Mouse (Mus musculus) midbrain, embryonic 12.5 days (tissue): ENCODE data around the gene Cmtm2b. TPM values are rescaled to one million over a fixed set of nuclear protein-coding genes. Genes with fewer than 3 reads are reported as not detected.

Experiments used
- ATAC-seq: fragments of 200-750 bp; cut with Nextera tagmentation; 2 replicates; pipeline ENCODE4 v1.8.0; 2017; ENCODE audit warnings: low read depth, moderate TSS enrichment, moderate library complexity; ENCODE audit not compliant: low FRiP score
- H3K27ac ChIP-seq: fragments of 300-500 bp; sonication (generic); replicated peaks from 2 replicates; pipeline ENCODE4 v1.5.1; 2016; ENCODE audit warnings: mild to moderate bottlenecking
- H3K27me3 ChIP-seq: fragments of 300-500 bp; sonication (generic); 2 replicates; pipeline ENCODE4 v1.6.1; 2016; ENCODE audit warnings: mild to moderate bottlenecking
- H3K36me3 ChIP-seq: fragments of 300-500 bp; sonication (generic); 2 replicates; pipeline ENCODE4 v1.6.1; 2016
- H3K4me1 ChIP-seq: fragments of 300-500 bp; sonication (generic); 2 replicates; pipeline ENCODE4 v1.6.1; 2016
- H3K4me2 ChIP-seq: fragments of 300-500 bp; sonication (generic); replicated peaks from 2 replicates; pipeline ENCODE4 v1.6.1; 2016; ENCODE audit warnings: mild to moderate bottlenecking, moderate library complexity
- H3K4me3 ChIP-seq: fragments of 300-500 bp; sonication (generic); 2 replicates; pipeline ENCODE4 v1.5.1; 2016; ENCODE audit warnings: mild to moderate bottlenecking
- H3K9ac ChIP-seq: fragments of 300-500 bp; sonication (generic); replicated peaks from 2 replicates; pipeline ENCODE4 v1.6.1; 2016; ENCODE audit warnings: mild to moderate bottlenecking, moderate library complexity
- H3K9me3 ChIP-seq: fragments of 300-500 bp; sonication (generic); 2 replicates; pipeline ENCODE4 v1.6.1; 2016; ENCODE audit warnings: mild to moderate bottlenecking
- WGBS: fragments of 180-500 bp; shearing (Covaris S2); methylation state at CpG from one replicate; pipeline ENCODE4 v1.1.7; 2016; 5-methylcytosine and 5-hydroxymethylcytosine counted together
- polyA plus RNA-seq: library from polyadenylated mRNA; unstranded; fragments of >200 nt; fragmentation: Nextera tagmentation; extraction: Ambion mirVana; gene quantifications from 2 replicates; pipeline ENCODE4 v1.2.1, GENCODE M21; 2016

Gene Cmtm2b
- polyA plus RNA-seq, 1 experiment from 2014 or later = not detected

- Histone ChIP-seq H3K9ac (no peak overlapping the region), H3K4me1 (peaks cover under 1% of the 10 kb centered on the region; the same call in 1 of the 2 replicates), H3K36me3 (no peaks in the 10 kb centered on the region), H3K4me3 (no peak overlapping the region), H3K27me3 (no peaks in the 10 kb centered on the region), H3K9me3 (no peaks in the 10 kb centered on the region), H3K4me2 (no peak overlapping the region), H3K27ac (no peak overlapping the region)
- 52% methylated on average over 12 of the region's 12 CpGs for WGBS
- ATAC-seq = no peak
These were observed 24.7 kb downstream of the Cmtm2b start for GRCm38 (mm10) chr8:104346706-104347105.

GRCm38 (mm10) chr8:104348971-104349370 is 26.9 kb downstream of the Cmtm2b start:
- Histone ChIP-seq H3K9ac (no peak overlapping the region), H3K4me3 (no peak overlapping the region), H3K36me3 (no peaks in the 10 kb centered on the region; the same call in 1 of the 2 replicates), H3K4me1 (peaks cover 4% of the 10 kb centered on the region; the same call in 1 of the 2 replicates), H3K27ac (no peak overlapping the region), H3K9me3 (no peaks in the 10 kb centered on the region), H3K27me3 (no peaks in the 10 kb centered on the region), H3K4me2 (no peak overlapping the region)
- ATAC-seq = no peak
- 90% methylated on average over 5 of the region's 5 CpGs for WGBS

GRCm38 (mm10) chr8:104350047-104350446 is 28.0 kb downstream of the Cmtm2b start:
- Histone ChIP-seq H3K36me3 (peaks cover 2% of the 10 kb centered on the region; the same call in 1 of the 2 replicates), H3K27ac (no peak overlapping the region), H3K4me3 (no peak overlapping the region), H3K27me3 (no peaks in the 10 kb centered on the region), H3K4me2 (no peak overlapping the region), H3K4me1 (peaks cover 4% of the 10 kb centered on the region; the same call in 1 of the 2 replicates), H3K9me3 (no peaks in the 10 kb centered on the region), H3K9ac (no peak overlapping the region)
- ATAC-seq = no peak; the same call in 1 of the 2 replicates
- WGBS = 90% methylated on average over 13 of the region's 13 CpGs

- no peak overlapping the region for H3K4me3 ChIP-seq
- 65% methylated on average over 5 of the region's 5 CpGs for WGBS
- H3K36me3 ChIP-seq = peaks cover 9% of the 10 kb centered on the region
- H3K27me3 ChIP-seq = no peaks in the 10 kb centered on the region
- H3K9me3 ChIP-seq = no peaks in the 10 kb centered on the region
- H3K4me1 ChIP-seq = peaks cover 4% of the 10 kb centered on the region; the same call in 1 of the 2 replicates
- ATAC-seq = peak; percentile 80
- H3K27ac ChIP-seq = no peak overlapping the region
- no peak overlapping the region for H3K9ac ChIP-seq
- H3K4me2 ChIP-seq = no peak overlapping the region
These were observed 31.2 kb downstream of the Cmtm2b start for GRCm38 (mm10) chr8:104353186-104353585.

- no peak for ATAC-seq
- Histone ChIP-seq H3K27me3 (0 out of 2 replicates have a peak, but pooled peaks cover under 1% of the 10 kb centered on the region), H3K4me1 (peaks cover 5% of the 10 kb centered on the region), H3K4me3 (no peak overlapping the region), H3K27ac (no peak overlapping the region), H3K36me3 (peaks cover 9% of the 10 kb centered on the region), H3K9me3 (no peaks in the 10 kb centered on the region), H3K4me2 (no peak overlapping the region), H3K9ac (no peak overlapping the region)
- WGBS = 91% methylated on average over 10 of the region's 10 CpGs
These were observed 32.5 kb downstream of the Cmtm2b start for GRCm38 (mm10) chr8:104354504-104354903.

DNA sequence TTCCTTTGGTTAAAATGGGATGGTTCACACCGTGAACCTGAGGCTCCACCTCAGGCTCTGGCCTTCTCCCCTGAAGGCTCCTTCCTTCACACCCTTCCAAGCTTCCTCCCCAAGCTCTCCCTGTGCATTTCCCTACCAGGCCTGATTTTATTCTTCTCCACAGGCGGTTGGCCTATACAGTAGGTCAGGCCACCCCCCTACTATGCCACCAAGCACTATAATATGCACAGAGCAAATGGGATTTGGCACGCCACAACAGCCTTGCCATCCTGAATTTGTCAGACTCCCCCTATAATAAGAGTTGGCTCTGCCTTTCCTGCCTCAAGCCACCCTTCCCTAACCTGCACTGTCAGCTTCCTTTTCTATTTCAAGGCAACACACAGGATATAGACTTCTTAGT is 36.6 kb downstream of the Cmtm2b start:
- Histone ChIP-seq H3K4me2 (no peak overlapping the region), H3K36me3 (peaks cover 9% of the 10 kb centered on the region), H3K27ac (no peak overlapping the region), H3K27me3 (0 out of 2 replicates have a peak, but pooled peaks cover 4% of the 10 kb centered on the region), H3K9me3 (no peaks in the 10 kb centered on the region), H3K4me3 (no peak overlapping the region), H3K4me1 (peaks cover 8% of the 10 kb centered on the region), H3K9ac (no peak overlapping the region)
- WGBS = 70% methylated on average over 3 of the region's 3 CpGs
- no peak for ATAC-seq

GRCm38 (mm10) chr8:104359778-104360456 is 37.9 kb downstream of the Cmtm2b start:
- H3K36me3 ChIP-seq = peaks cover 9% of the 10 kb centered on the region
- H3K27ac ChIP-seq = no peak overlapping the region
- peaks cover 8% of the 10 kb centered on the region for H3K4me1 ChIP-seq
- no peak overlapping the region for H3K4me3 ChIP-seq
- H3K9ac ChIP-seq = no peak overlapping the region
- 0 out of 2 replicates have a peak, but pooled peaks cover 4% of the 10 kb centered on the region for H3K27me3 ChIP-seq
- no peak overlapping the region for H3K4me2 ChIP-seq
- ATAC-seq = no peak
- no peaks in the 10 kb centered on the region for H3K9me3 ChIP-seq
- WGBS = 58% methylated on average over 15 of the region's 15 CpGs

DNA sequence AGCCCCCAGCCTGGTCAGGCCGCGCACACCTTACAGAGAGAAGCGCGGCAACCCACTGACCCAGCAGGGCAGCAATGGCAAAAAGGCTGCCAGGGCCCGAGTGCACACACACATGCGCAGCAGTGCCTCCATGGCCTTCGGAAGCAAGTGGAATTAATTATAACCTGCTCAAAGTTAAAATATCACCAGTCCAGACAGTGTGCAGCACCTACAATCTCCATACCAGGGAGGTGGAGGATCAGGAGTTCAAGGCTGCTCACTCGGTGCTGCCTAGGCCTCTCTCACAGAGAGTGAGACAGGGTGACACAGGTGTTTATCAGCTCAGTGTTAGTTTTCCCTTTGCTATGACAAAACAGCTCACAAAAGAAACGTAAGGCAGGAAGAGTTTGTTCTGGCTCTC is 43.7 kb downstream of the Cmtm2b start:
- Histone ChIP-seq H3K9ac (no peak overlapping the region), H3K4me2 (no peak overlapping the region), H3K4me3 (no peak overlapping the region), H3K36me3 (no peaks in the 10 kb centered on the region), H3K27ac (no peak overlapping the region), H3K27me3 (no peaks in the 10 kb centered on the region), H3K4me1 (peaks cover 12% of the 10 kb centered on the region), H3K9me3 (no peaks in the 10 kb centered on the region)
- WGBS = 87% methylated on average over 9 of the region's 9 CpGs
- no peak for ATAC-seq

- no peak for ATAC-seq
- no peak overlapping the region for H3K4me3 ChIP-seq
- WGBS = 52% methylated on average over 5 of the region's 5 CpGs
These were observed 45.4 kb downstream of the Cmtm2b start for GRCm38 (mm10) chr8:104367398-104367797.

GRCm38 (mm10) chr8:104369591-104369990 is 47.6 kb downstream of the Cmtm2b start:
- Histone ChIP-seq H3K4me2 (no peak overlapping the region), H3K4me1 (peaks cover 12% of the 10 kb centered on the region), H3K9ac (no peak overlapping the region), H3K4me3 (no peak overlapping the region), H3K36me3 (no peaks in the 10 kb centered on the region), H3K27ac (no peak overlapping the region), H3K9me3 (no peaks in the 10 kb centered on the region), H3K27me3 (no peaks in the 10 kb centered on the region)
- WGBS = 88% methylated on average over 12 of the region's 12 CpGs
- ATAC-seq = no peak

More at GRCm38 (mm10) chr8:104367398-104367797, 45.4 kb downstream of the Cmtm2b start:
- no peaks in the 10 kb centered on the region for H3K27me3 ChIP-seq
- no peak overlapping the region for H3K9ac ChIP-seq
- no peaks in the 10 kb centered on the region for H3K36me3 ChIP-seq
- H3K4me1 ChIP-seq = peaks cover 12% of the 10 kb centered on the region
- H3K27ac ChIP-seq = no peak overlapping the region
- H3K4me2 ChIP-seq = no peak overlapping the region
- H3K9me3 ChIP-seq = no peaks in the 10 kb centered on the region

GRCm38 (mm10) chr8:104370071-104370470 is 48.0 kb downstream of the Cmtm2b start:
- no peak overlapping the region for H3K4me3 ChIP-seq
- H3K27ac ChIP-seq = no peak overlapping the region
- 83% methylated on average over 6 of the region's 6 CpGs for WGBS

GRCm38 (mm10) chr8:104371121-104371520 is 49.1 kb downstream of the Cmtm2b start:
- H3K4me2 ChIP-seq = no peak overlapping the region
- no peaks in the 10 kb centered on the region for H3K36me3 ChIP-seq
- ATAC-seq = no peak
- no peak overlapping the region for H3K9ac ChIP-seq
- WGBS = 85% methylated on average over 6 of the region's 6 CpGs
- no peak overlapping the region for H3K27ac ChIP-seq
- no peaks in the 10 kb centered on the region for H3K27me3 ChIP-seq
- H3K9me3 ChIP-seq = no peaks in the 10 kb centered on the region
- H3K4me1 ChIP-seq = peaks cover 22% of the 10 kb centered on the region
- no peak overlapping the region for H3K4me3 ChIP-seq

More at GRCm38 (mm10) chr8:104370071-104370470, 48.0 kb downstream of the Cmtm2b start:
- no peaks in the 10 kb centered on the region for H3K36me3 ChIP-seq
- no peaks in the 10 kb centered on the region for H3K9me3 ChIP-seq
- no peak overlapping the region for H3K4me2 ChIP-seq
- H3K27me3 ChIP-seq = no peaks in the 10 kb centered on the region
- H3K9ac ChIP-seq = no peak overlapping the region
- peaks cover 16% of the 10 kb centered on the region for H3K4me1 ChIP-seq
- ATAC-seq = no peak
